ENCODE assay signal across 31 mouse cellular contexts in genomic region chr6:124488952-124489351, GRCm38 (mm10). TPM values are rescaled to one million over a fixed set of nuclear protein-coding genes. Genes with fewer than 3 reads are reported as not detected.
"Had no signal": no experiment of that assay in that cellular context is flagged by ENCODE, and none has a peak within 500 bp of the region (broad histone marks: within the 10 kb centered on the region; RNA-seq: fewer than 3 reads in every experiment).

No protein-coding gene starts in this region.

- H3K9me3 ChIP-seq: heart, embryonic 12.5 days; heart, embryonic 13.5 days; heart, embryonic 15.5 days; hindbrain, embryonic 10.5 days; hindbrain, embryonic 12.5 days; hindbrain, embryonic 13.5 days; hindbrain, embryonic 15.5 days; intestine, embryonic 15.5 days; kidney, embryonic 15.5 days had no signal

- H3K27ac ChIP-seq: heart, embryonic 13.5 days; heart, embryonic 15.5 days; hindbrain, embryonic 10.5 days; hindbrain, embryonic 12.5 days; hindbrain, embryonic 13.5 days; hindbrain, embryonic 14.5 days; hindbrain, embryonic 15.5 days; hindbrain, postnatal 0 days; intestine, embryonic 15.5 days; kidney, embryonic 15.5 days; kidney, postnatal 0 days; layer of hippocampus, adult 2 months; left cerebral cortex, adult 2 months had no signal

- H3K9ac ChIP-seq: heart, embryonic 12.5 days; heart, embryonic 13.5 days; heart, embryonic 15.5 days; hindbrain, embryonic 12.5 days; hindbrain, embryonic 13.5 days; hindbrain, embryonic 14.5 days; hindbrain, embryonic 15.5 days; intestine, embryonic 15.5 days; kidney, embryonic 15.5 days had no signal

- H3K27me3 ChIP-seq: heart, embryonic 12.5 days; heart, embryonic 13.5 days; heart, embryonic 15.5 days; hindbrain, embryonic 12.5 days; hindbrain, embryonic 13.5 days; hindbrain, embryonic 15.5 days; intestine, embryonic 15.5 days; kidney, embryonic 15.5 days had no signal

- H3K4me3 ChIP-seq: heart, embryonic 12.5 days; heart, embryonic 13.5 days; heart, embryonic 15.5 days; hindbrain, embryonic 10.5 days; hindbrain, embryonic 12.5 days; hindbrain, embryonic 13.5 days; hindbrain, embryonic 15.5 days; intestine, embryonic 15.5 days; kidney, embryonic 15.5 days; layer of hippocampus, adult 2 months; left cerebral cortex, adult 2 months had no signal

- H3K36me3 ChIP-seq: heart, embryonic 12.5 days; heart, embryonic 13.5 days; heart, embryonic 15.5 days; hindbrain, embryonic 10.5 days; hindbrain, embryonic 12.5 days; hindbrain, embryonic 13.5 days; hindbrain, embryonic 15.5 days; intestine, embryonic 15.5 days; kidney, embryonic 15.5 days had no signal

- DNase-seq: heart, postnatal 10 days; heart, postnatal 14 days; heart, postnatal 36 days; heart, postnatal 4 days; kidney, adult 11 months; kidney, adult 18-20 months; kidney, adult 2 months; kidney, adult 9 months; kidney, postnatal 10 days; kidney, postnatal 14 days; kidney, postnatal 25 days; kidney, postnatal 36 days; kidney, postnatal 4 days; layer of hippocampus, adult 9-11 months; layer of hippocampus, postnatal 36 days had no signal

- H3K4me1 ChIP-seq: hindbrain, embryonic 13.5 days; hindbrain, embryonic 15.5 days had no signal

- H3K4me2 ChIP-seq: heart, embryonic 12.5 days; heart, embryonic 13.5 days; heart, embryonic 15.5 days; hindbrain, embryonic 12.5 days; hindbrain, embryonic 13.5 days; hindbrain, embryonic 14.5 days; hindbrain, embryonic 15.5 days; intestine, embryonic 15.5 days; kidney, embryonic 15.5 days had no signal

RNA-seq across cellular contexts. Expression of gene C1rl, which starts 4.0 kb away (rescaled TPM):
- polyA plus RNA-seq: inflammation-experienced regulatory T-cells, adult 6 months had no signal

RNA-seq across cellular contexts. Expression of gene Clstn3, which starts 24.4 kb away (rescaled TPM):
- polyA plus RNA-seq: inflammation-experienced regulatory T-cells, adult 6 months had no signal

RNA-seq across cellular contexts. Expression of gene C1s1, which starts 53.2 kb away (rescaled TPM):
- total RNA-seq: hematopoietic stem cell, adult 5-6 weeks had no signal
- polyA plus RNA-seq: inflammation-experienced regulatory T-cells, adult 6 months had no signal
